Mouse (Mus musculus) bone marrow, adult 2 months (tissue): ENCODE data around the gene Mapk8ip3. TPM values are rescaled to one million over a fixed set of nuclear protein-coding genes. Genes with fewer than 3 reads are reported as not detected.

ENCODE experiments used
- H3K27ac ChIP-seq: fragments of 200-500 bp; 2 replicates; pipeline ENCODE4 v1.5.1; 2012; ENCODE audit warnings: low read depth, mild to moderate bottlenecking, control low read depth, inconsistent platforms, low read length; ENCODE audit not compliant: control insufficient read depth, poor library complexity, insufficient read depth
- H3K4me1 ChIP-seq: fragments of 200-500 bp; 2 replicates; pipeline ENCODE4 v1.6.1; 2011; ENCODE audit warnings: low read length; ENCODE audit not compliant: control insufficient read depth, insufficient read depth
- H3K4me3 ChIP-seq: fragments of 200-500 bp; replicated peaks from 2 replicates; pipeline ENCODE3; 2011; ENCODE audit warnings: mild to moderate bottlenecking, low read depth, low read length, control low read depth; ENCODE audit not compliant: control insufficient read depth
- CTCF ChIP-seq: fragments of 200-500 bp; IDR thresholded peaks from 2 replicates; pipeline ENCODE4 v1.5.1; 2011; ENCODE audit warnings: low read length, control low read depth; ENCODE audit not compliant: control insufficient read depth, insufficient read depth
- POLR2A ChIP-seq: fragments of 200-500 bp; IDR thresholded peaks from 2 replicates; pipeline ENCODE4 v1.6.1; 2011; ENCODE audit warnings: low read depth, mild to moderate bottlenecking, control low read depth, low read length, borderline replicate concordance; ENCODE audit not compliant: control insufficient read depth
- WGBS: fragments of 180-500 bp; shearing (Covaris S2); methylation state at CpG from one replicate; pipeline ENCODE4 v1.1.7; 2018; 5-methylcytosine and 5-hydroxymethylcytosine counted together
- polyA plus RNA-seq: library from polyadenylated mRNA; stranded (reverse); fragments of >200 nt; gene quantifications from 2 replicates; pipeline ENCODE4 v1.2.4, GENCODE M21; 2011; ENCODE audit warnings: low replicate concordance; ENCODE audit not compliant: missing spikeins, insufficient read depth, insufficient read length

The Mapk8ip3 gene
- polyA plus RNA-seq, 1 experiment, result 96.3 TPM

DNA sequence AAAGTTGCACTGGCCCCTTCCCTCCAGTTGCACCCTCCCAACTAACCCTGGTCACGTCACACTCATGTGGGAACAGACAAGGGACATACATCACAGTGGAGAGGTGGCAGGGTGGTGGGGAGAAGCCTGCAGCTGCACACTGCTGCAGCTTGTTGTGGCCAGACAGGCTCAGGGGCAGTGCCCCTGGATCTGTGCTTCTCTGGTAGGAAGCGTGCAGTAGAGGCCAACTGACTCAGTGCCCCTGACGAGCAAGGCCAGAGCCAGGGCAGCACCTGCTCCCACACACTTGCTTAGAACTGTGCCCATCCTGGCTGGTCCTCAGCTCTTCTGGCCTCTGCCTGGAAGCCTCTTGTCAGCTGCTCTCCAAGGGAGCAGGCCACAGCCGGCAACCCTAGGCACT lies 39.2 kb downstream of the Mapk8ip3 start:
- WGBS, result 89% methylated on average over 4 of the region's 4 CpGs
- H3K4me3 ChIP-seq, result peak overlapping the region; percentile 36

DNA sequence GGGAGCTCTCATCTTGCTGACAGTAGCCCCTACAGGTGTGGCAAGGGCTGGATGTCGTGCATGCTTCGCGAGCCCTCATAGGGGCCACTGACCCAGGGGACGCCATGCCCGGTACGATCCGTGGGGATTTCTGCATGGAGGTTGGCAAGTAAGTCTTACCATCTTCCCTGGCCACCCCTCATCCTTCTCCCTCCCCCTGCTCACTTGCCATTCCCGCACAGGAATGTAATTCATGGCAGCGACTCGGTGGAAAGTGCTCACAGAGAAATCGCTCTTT lies 39.8 kb downstream of the Mapk8ip3 start:
- TF ChIP-seq POLR2A, result no peak
- no peaks in the 10 kb centered on the region; the same call in 1 of the 2 replicates for H3K4me1 ChIP-seq
- WGBS, result 52% methylated on average over 11 of the region's 11 CpGs
- H3K4me3 ChIP-seq, result peak overlapping the region; percentile 80
- H3K27ac ChIP-seq, result peak overlapping the region; percentile 83

More for the DNA sequence above, 39.2 kb downstream of the Mapk8ip3 start:
- Histone ChIP-seq H3K27ac (peak overlapping the region; percentile 24; the same call in 1 of the 2 replicates), H3K4me1 (peaks cover 3% of the 10 kb centered on the region; the same call in 1 of the 2 replicates)
- TF ChIP-seq POLR2A, result no peak
- no peak for TF ChIP-seq CTCF

DNA sequence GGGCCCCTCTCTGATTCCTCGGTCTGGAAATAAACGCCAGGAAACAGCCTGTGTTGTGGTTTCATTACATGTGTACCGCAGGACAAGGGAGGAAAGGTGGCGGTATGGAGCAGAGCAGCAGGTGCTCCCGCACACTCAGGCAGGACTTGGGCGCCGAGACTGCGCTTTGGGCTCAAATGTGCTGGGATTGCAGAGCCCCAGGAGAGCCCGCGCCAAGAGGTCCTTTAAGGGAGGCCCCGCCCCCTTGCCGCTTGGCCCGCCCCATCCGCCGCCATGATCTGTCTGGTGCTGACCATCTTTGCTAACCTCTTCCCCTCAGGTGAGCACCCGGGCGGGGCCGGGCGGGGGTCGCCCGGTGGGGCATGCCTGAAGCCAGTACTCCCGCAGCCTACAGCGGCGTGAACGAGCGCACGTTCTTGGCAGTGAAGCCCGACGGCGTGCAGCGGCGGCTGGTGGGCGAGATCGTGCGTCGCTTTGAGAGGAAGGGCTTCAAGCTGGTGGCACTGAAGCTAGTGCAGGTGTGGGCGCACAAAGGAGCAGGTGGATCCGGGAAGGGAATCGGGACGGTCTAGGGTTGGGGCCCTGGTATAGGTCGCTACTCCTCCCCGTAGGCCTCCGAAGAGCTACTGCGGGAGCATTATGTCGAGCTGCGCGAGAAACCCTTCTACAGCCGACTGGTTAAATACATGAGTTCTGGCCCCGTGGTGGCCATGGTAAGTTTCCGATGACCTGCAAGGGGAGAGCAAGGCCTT lies 40.4 kb downstream of the Mapk8ip3 start, which contains the start of gene Nme3:
TSS of gene Nme3 (plus strand) at position 260 of the 752 bp plus-strand sequence.
- TF ChIP-seq CTCF (no peak), POLR2A (peak; percentile 47; the same call in 1 of the 2 replicates)
- Histone ChIP-seq H3K4me1 (no peaks in the 10 kb centered on the region; the same call in 1 of the 2 replicates), H3K4me3 (peak within 1 kb of the TSS; percentile 80), H3K27ac (peak within 1 kb of the TSS; percentile 83)
- WGBS, result 2% methylated on average over 50 of the region's 50 CpGs

DNA sequence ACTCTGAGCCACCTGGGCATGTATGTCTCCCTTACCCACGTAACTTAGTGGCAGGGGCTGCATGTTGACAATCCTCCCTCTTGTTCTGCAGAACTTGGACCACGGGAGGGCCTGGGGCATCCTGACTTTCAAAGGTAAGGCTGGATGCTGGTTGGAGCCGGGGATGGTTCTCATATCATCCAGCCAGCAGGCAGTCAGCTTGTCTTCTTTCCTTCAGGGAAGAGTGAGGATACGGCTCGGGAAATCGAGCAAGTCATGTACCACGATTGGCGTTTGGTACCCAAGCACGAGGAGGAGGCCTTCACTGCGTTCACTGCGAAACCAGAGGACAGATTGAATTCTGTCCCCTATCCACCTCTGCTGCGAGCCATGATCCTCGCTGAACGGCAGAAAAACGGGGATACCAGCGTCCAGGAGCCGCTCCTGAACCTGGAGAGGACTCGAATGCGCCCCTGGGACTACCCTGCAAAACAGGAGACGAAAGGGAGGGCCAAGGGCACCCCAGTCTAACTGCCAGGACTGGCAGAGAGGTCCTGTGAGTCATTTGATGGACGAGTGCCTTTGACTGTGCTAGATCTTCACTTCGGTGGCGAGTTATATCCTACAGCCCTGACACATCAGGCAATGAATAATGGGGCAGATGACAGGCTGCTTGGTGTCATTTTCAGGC lies 41.1 kb downstream of the Mapk8ip3 start:
- Histone ChIP-seq H3K27ac (peak overlapping the region; percentile 83), H3K4me3 (peak overlapping the region; percentile 80), H3K4me1 (no peaks in the 10 kb centered on the region; the same call in 1 of the 2 replicates)
- TF ChIP-seq POLR2A (no peak), CTCF (no peak)
- WGBS, result 4% methylated on average over 23 of the region's 23 CpGs

DNA sequence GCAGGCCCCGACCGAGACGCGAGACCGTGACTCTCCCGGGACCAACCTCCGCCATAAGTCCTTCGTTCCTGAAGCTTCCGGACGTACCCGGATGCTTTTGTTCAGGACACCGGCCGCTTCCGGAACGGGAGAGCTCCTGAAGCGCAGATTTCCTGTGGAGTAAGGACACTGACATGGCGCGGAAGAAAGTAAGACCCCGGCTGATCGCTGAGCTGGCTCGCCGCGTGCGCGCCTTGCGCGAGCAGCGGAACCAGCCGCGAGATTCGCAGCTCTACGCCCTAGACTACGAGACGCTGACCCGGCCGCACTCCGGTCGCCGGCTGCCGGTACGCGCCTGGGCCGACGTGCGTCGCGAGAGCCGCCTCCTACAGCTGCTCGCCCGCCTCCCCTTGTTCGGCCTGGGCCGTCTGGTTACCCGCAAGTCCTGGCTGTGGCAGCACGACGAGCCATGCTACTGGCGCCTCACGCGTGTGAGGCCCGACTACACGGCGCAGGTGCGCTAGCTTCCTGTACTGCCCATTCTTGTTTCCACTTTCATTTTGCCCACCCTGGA lies 41.7 kb downstream of the Mapk8ip3 start, which contains the start of the genes Eme2 and Mrps34:
TSS of gene Eme2 (minus strand) at position 93 of the 553 bp plus-strand sequence.
TSS of gene Mrps34 (plus strand) at position 122 of the 553 bp plus-strand sequence.
- Histone ChIP-seq H3K4me3 (peak within 1 kb of the TSS; percentile 80), H3K4me1 (no peaks in the 10 kb centered on the region; the same call in 1 of the 2 replicates), H3K27ac (peak within 1 kb of the TSS; percentile 83)
- WGBS, result under 1% methylated on average over 62 of the region's 62 CpGs
- TF ChIP-seq CTCF, result no peak
- peak; percentile 66; the same call in 1 of the 2 replicates for TF ChIP-seq POLR2A

DNA sequence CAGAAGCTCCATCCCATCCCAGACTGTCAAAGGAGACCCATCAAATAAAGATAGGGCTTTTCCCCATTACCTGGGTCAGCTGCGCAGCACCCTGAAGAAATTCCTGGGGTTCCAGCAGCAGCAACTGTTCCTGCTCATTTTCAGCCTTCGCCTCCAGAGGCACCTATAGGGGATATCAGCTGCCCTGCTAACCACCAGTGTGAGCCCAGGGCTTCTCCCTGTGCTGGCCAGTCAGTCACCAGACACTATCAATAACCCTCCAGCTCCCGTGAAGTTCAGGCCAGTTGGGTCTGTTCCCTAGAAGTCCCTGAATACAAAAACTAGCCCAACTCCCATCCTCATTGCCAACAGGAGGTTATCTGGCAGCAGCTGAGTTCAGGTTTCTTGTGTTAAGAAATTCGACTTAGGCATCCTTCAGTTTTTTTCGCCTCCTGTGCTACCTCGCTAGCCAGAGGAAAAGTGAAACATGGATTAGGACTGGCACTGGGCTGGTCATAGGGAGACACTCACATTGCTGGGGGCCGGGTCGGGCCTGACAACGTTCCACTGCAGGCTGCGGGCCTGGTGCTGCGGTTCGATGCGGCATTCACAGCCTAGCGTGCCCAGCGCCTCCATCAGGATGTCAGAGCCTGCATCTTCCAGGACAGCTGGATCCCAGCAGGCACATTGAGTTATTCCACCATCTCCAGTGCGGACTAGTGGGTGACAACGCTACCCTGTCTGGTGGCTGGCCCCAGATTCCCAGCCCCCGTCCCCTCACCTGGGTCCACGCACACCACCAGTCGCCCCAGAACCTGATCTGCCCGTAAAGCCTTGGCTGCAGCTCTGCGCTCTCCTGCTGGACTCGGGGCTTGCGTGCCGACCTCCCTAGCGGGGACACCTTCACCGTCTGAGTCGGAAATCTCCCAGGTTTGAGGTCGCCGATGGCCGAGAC lies 42.4 kb downstream of the Mapk8ip3 start:
- H3K4me1 ChIP-seq, result no peaks in the 10 kb centered on the region; the same call in 1 of the 2 replicates
- 10% methylated on average over 31 of the region's 31 CpGs for WGBS

DNA sequence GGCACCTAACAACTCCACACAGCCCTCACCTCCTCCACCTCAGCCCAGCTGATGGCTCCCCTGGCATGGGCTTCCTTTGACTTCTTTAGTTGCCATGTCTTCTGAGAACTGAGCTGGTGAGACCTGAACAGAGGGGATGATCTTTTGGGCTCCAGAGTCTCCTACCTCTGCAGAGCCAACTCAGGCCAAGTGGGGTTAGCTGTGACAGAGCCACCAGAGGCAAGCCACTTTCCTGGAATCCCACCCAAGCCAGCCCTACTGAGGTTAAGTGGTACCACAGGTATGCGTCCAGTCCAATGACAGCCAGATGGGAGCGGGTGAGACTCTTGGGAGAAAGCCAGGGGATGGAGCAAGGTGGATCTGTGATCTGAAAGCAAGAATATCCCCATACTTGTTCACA lies 43.5 kb downstream of the Mapk8ip3 start:
- H3K4me1 ChIP-seq, result no peaks in the 10 kb centered on the region; the same call in 1 of the 2 replicates
- TF ChIP-seq CTCF (no peak), POLR2A (no peak)

More for the DNA sequence above, 42.4 kb downstream of the Mapk8ip3 start:
- H3K4me3 ChIP-seq, result peak overlapping the region; percentile 80
- TF ChIP-seq POLR2A, result no peak
- no peak for TF ChIP-seq CTCF
- peak overlapping the region; percentile 83 for H3K27ac ChIP-seq

More for the DNA sequence above, 43.5 kb downstream of the Mapk8ip3 start:
- no peak overlapping the region for H3K27ac ChIP-seq
- H3K4me3 ChIP-seq, result no peak overlapping the region
- 96% methylated on average over 2 of the region's 2 CpGs for WGBS
